Mouse (Mus musculus): ENCODE results near the gene Olfr76.
A peak's percentile ranks its signal among the peaks of the same experiment; 100 is the strongest.
"Not testable (repeated sequence)": the region's sequence is repeated elsewhere in the genome, so short reads cannot be mapped to it uniquely, and the experiment has no call there.

Gene Olfr76

GRCm38 (mm10) chr19:12123103-12123502 lies at the start of gene Olfr76:
TSS of gene Olfr76 (minus strand) at chr19:12123203.
- no peak for DNase-seq (ENCODE audit: low read depth)

- DNase-seq (ENCODE audit: low read depth), result not testable (repeated sequence)
Observed at GRCm38 (mm10) chr19:12170062-12170599, 47.1 kb upstream of the Olfr76 start, which contains the start of gene Olfr1555-ps1. TSS of gene Olfr1555-ps1 (minus strand) at chr19:12170112.

GRCm38 (mm10) chr19:12145452-12145851 lies 22.4 kb upstream of the Olfr76 start:
- no peak for DNase-seq (ENCODE audit: low read depth)

GRCm38 (mm10) chr19:12143356-12143755 lies 20.4 kb upstream of the Olfr76 start:
- DNase-seq (ENCODE audit: low read depth), result no peak

GRCm38 (mm10) chr19:12134289-12134688 lies 11.3 kb upstream of the Olfr76 start:
- DNase-seq (ENCODE audit: low read depth), result peak; percentile 10

GRCm38 (mm10) chr19:12116464-12116863 lies 6.5 kb downstream of the Olfr76 start:
- no peak for DNase-seq (ENCODE audit: low read depth)

GRCm38 (mm10) chr19:12115797-12116196 lies 7.2 kb downstream of the Olfr76 start, which contains the start of gene Olfr1428:
TSS of gene Olfr1428 (minus strand) at chr19:12115897.
- DNase-seq (ENCODE audit: low read depth), result no peak

- DNase-seq (ENCODE audit: low read depth), result no peak
Observed at GRCm38 (mm10) chr19:12113807-12114206, 9.2 kb downstream of the Olfr76 start.

- DNase-seq (ENCODE audit: low read depth), result no peak
Observed at GRCm38 (mm10) chr19:12104541-12104940, 18.5 kb downstream of the Olfr76 start.

GRCm38 (mm10) chr19:12103234-12103633 lies 19.8 kb downstream of the Olfr76 start, which contains the start of gene Olfr1427:
TSS of gene Olfr1427 (minus strand) at chr19:12103334.
- DNase-seq (ENCODE audit: low read depth), result no peak

GRCm38 (mm10) chr19:12091913-12092312 lies 31.1 kb downstream of the Olfr76 start, which contains the start of gene Olfr1426:
TSS of gene Olfr1426 (minus strand) at chr19:12092013.
- DNase-seq (ENCODE audit: low read depth), result no peak

GRCm38 (mm10) chr19:12077631-12078030 lies 45.4 kb downstream of the Olfr76 start, which contains the start of gene Olfr1425:
TSS of gene Olfr1425 (minus strand) at chr19:12077731.
- not testable (repeated sequence) for DNase-seq (ENCODE audit: low read depth)

- not testable (repeated sequence) for DNase-seq (ENCODE audit: low read depth)
Observed at GRCm38 (mm10) chr19:12069546-12069945, 53.5 kb downstream of the Olfr76 start.

All from naive thymus-derived CD4-positive, alpha-beta T cell, adult 2 months (primary cell).